Mouse (Mus musculus) heart, embryonic 14.5 days (tissue): ENCODE results near the gene Pola1. TPM values are rescaled to one million over a fixed set of nuclear protein-coding genes. Genes with fewer than 3 reads are reported as not detected.

Experiments
- polyA plus RNA-seq: library from polyadenylated mRNA; unstranded; fragments of >200 nt; fragmentation: Nextera tagmentation; extraction: Ambion mirVana; gene quantifications from 2 replicates; pipeline ENCODE4 v1.2.1, GENCODE M21; 2014

The Pola1 gene
- polyA plus RNA-seq, 1 experiment from 2014 or later: 9.5 TPM

Other genes with a start within 250 kb of the Pola1 start
- gene Pcyt1b, start 22.7 kb upstream of the Pola1 start, polyA plus RNA-seq: 1.00 and 1.6 TPM in 2 replicates
- 129 and 137 TPM in 2 replicates for gene Pdk3, start 200.0 kb upstream of the Pola1 start, polyA plus RNA-seq